Mouse (Mus musculus) hindbrain, embryonic 16.5 days (tissue): ENCODE results near the gene Cdh12. TPM values are rescaled to one million over a fixed set of nuclear protein-coding genes. Genes with fewer than 3 reads are reported as not detected.
"Not testable (repeated sequence)": the region's sequence is repeated elsewhere in the genome, so short reads cannot be mapped to it uniquely, and the experiment has no call there.

Experiments used
- ATAC-seq: fragments of 200-750 bp; cut with Nextera tagmentation; 2 replicates; pipeline ENCODE4 v1.8.0; 2017; ENCODE audit warnings: moderate TSS enrichment, moderate library complexity
- H3K27ac ChIP-seq: fragments of 300-500 bp; sonication (generic); 2 replicates; pipeline ENCODE4 v1.5.1; 2014; ENCODE audit warnings: low read depth, mild to moderate bottlenecking, control low read depth, low read length, moderate library complexity
- H3K27me3 ChIP-seq: fragments of 300-500 bp; sonication (generic); replicated peaks from 2 replicates; pipeline ENCODE4 v1.6.1; 2014; ENCODE audit warnings: low read length; ENCODE audit not compliant: control insufficient read depth, insufficient read depth
- H3K36me3 ChIP-seq: fragments of 300-500 bp; sonication (generic); 2 replicates; pipeline ENCODE4 v1.6.1; 2014; ENCODE audit warnings: mild to moderate bottlenecking, low read length, moderate library complexity, mixed read lengths; ENCODE audit not compliant: control insufficient read depth, insufficient read depth
- H3K4me1 ChIP-seq: fragments of 300-500 bp; sonication (generic); 2 replicates; pipeline ENCODE4 v1.6.1; 2014; ENCODE audit warnings: low read depth, low read length; ENCODE audit not compliant: control insufficient read depth, insufficient read depth
- H3K4me2 ChIP-seq: fragments of 300-500 bp; sonication (generic); 2 replicates; pipeline ENCODE4 v1.6.1; 2014; ENCODE audit warnings: mild to moderate bottlenecking, low read length, control low read depth, moderate library complexity
- H3K4me3 ChIP-seq: fragments of 300-500 bp; sonication (generic); 2 replicates; pipeline ENCODE4 v1.5.1; 2014; ENCODE audit warnings: mild to moderate bottlenecking, low read length, control low read depth, moderate library complexity
- H3K9ac ChIP-seq: fragments of 300-500 bp; sonication (generic); 2 replicates; pipeline ENCODE4 v1.6.1; 2014; ENCODE audit warnings: low read depth, mild to moderate bottlenecking, control low read depth, low read length, moderate library complexity
- H3K9me3 ChIP-seq: fragments of 300-500 bp; sonication (generic); 2 replicates; pipeline ENCODE4 v1.6.1; 2014; ENCODE audit warnings: mild to moderate bottlenecking, low read length, moderate library complexity; ENCODE audit not compliant: control insufficient read depth
- WGBS: fragments of 180-500 bp; shearing (Covaris S2); extraction: QIAGEN DNeasy Blood & Tissue Kit; methylation state at CpG from one replicate; pipeline ENCODE4 v1.1.7; 2014; 5-methylcytosine and 5-hydroxymethylcytosine counted together
- polyA plus RNA-seq: library from polyadenylated mRNA; unstranded; fragments of >200 nt; fragmentation: Nextera tagmentation; extraction: Ambion mirVana; gene quantifications from 2 replicates; pipeline ENCODE4 v1.2.1, GENCODE M21; 2015

Cdh12 gene
- polyA plus RNA-seq, 1 experiment from 2014 or later, result 11.0 TPM

DNA sequence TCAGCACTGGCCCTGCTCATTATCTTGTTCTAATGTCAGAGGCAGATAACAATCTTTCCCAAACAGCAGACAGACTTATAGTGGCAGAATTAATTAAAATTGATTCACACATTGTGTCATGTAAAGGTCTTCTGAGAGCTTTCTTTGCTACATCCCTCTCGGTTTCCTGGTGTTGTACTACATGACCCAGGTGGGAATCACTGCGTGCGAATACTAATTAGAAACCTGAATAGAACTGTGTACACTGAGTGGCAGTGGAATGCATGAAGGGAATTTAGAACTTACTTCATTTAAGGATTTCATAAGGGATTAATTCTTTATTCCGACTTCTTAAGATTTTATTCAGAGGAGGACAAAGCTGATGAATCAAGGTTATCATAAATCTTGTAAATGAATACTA lies 121.9 kb downstream of the Cdh12 start:
- H3K4me3 ChIP-seq, result no peak overlapping the region
- peak; percentile 54; the same call in 1 of the 2 replicates for ATAC-seq
- H3K27me3 ChIP-seq, result no peaks in the 10 kb centered on the region
- no peak overlapping the region for H3K27ac ChIP-seq
- no peak overlapping the region for H3K4me2 ChIP-seq
- no peaks in the 10 kb centered on the region for H3K9me3 ChIP-seq
- no peaks in the 10 kb centered on the region for H3K4me1 ChIP-seq
- 72% methylated on average over 4 of the region's 4 CpGs for WGBS
- no peaks in the 10 kb centered on the region for H3K36me3 ChIP-seq
- no peak overlapping the region for H3K9ac ChIP-seq

DNA sequence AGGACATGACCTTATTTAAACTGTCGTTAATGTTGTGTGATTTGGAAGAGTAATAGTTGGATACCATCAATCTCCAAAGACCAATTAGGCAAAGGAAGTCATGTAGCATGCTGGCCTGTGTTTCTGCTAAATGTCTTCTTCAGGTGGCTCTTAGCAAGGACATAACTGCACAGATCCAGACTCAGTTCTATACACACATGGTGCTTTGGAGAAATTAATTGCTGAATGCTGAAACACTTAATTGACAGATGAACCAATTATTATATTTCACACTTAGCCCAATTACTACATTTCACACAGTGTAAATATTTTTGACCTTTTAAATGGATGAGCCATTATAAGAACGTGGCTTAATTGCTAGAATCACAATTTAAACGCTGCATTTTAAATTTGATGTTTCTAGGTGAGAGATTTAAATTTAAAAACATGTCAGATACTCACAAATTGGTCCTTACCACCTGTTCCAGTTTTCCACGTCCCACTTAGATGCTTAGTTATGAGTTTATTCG lies 133.6 kb downstream of the Cdh12 start:
- no peaks in the 10 kb centered on the region for H3K36me3 ChIP-seq
- WGBS, result 67% methylated on average over 5 of the region's 5 CpGs
- no peak overlapping the region for H3K4me3 ChIP-seq
- H3K27ac ChIP-seq, result no peak overlapping the region
- no peak for ATAC-seq
- H3K9me3 ChIP-seq, result no peaks in the 10 kb centered on the region
- H3K9ac ChIP-seq, result no peak overlapping the region
- no peak overlapping the region for H3K4me2 ChIP-seq
- no peaks in the 10 kb centered on the region for H3K27me3 ChIP-seq
- H3K4me1 ChIP-seq, result no peaks in the 10 kb centered on the region

DNA sequence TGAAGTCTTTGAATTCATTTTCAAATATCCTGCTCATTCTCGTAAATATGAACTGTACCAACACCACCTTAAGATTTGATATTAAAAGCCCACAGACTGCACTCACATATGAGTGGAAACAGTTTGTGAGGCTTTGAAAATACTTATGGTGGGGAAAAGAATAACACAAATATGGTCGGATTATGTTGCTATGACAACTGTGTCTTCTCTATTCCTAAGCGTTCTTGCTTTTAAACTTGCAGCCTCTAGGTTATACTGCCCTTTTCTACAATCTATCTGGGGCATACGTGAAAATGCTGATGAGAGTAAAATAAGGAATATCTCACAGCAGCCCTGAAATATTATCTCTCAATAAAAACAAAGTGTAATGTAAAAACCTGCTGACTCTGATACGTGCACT lies 142.5 kb downstream of the Cdh12 start:
- WGBS, result 72% methylated on average over 5 of the region's 5 CpGs
- H3K4me1 ChIP-seq, result no peaks in the 10 kb centered on the region
- H3K9ac ChIP-seq, result no peak overlapping the region
- no peak overlapping the region for H3K4me3 ChIP-seq
- H3K27me3 ChIP-seq, result no peaks in the 10 kb centered on the region
- ATAC-seq, result no peak
- H3K9me3 ChIP-seq, result no peaks in the 10 kb centered on the region
- H3K36me3 ChIP-seq, result no peaks in the 10 kb centered on the region
- H3K4me2 ChIP-seq, result no peak overlapping the region
- no peak overlapping the region for H3K27ac ChIP-seq

DNA sequence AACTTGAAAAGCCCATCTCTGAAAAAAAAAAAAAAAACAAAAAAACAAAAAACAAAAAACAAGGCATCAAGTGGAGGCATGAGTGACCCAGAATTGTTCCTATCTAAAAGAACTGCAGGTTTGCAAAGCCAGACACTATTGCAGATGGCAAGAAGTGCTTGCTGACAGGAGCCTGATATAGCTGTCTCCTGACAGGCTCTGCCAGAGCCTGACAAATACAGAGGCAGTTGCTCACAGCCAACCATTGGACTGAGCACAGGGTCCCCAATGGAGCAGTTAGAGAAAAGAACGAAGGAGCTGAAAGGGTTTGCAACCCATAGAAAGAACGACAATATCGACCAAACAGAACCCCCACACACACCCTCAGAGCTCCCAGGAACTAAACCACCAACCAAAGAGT lies 156.7 kb downstream of the Cdh12 start:
- 80% methylated on average over 3 of the region's 3 CpGs for WGBS
- not testable (repeated sequence) for H3K27me3 ChIP-seq, H3K9me3 ChIP-seq, ATAC-seq, H3K9ac ChIP-seq, H3K4me1 ChIP-seq, H3K4me2 ChIP-seq, H3K4me3 ChIP-seq, H3K27ac ChIP-seq, H3K36me3 ChIP-seq

DNA sequence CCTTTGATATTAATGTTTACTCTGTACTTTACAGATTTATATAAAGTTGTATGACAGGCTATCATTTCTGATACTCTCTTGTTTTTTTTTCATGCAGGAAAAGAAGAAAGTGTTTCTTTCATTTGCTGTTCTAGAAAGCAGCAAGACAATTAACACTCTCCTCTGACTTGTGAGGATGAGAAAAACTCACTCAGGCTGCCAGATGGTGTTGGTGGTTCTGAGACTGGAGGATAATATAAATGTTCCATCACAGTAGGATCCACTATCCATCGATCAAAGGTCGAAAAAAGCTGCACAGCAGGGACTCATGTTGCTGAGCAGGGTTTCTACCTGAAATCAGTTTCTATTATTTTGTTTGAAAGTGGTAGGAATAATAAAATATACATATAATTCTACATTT lies 185.5 kb downstream of the Cdh12 start:
- H3K27ac ChIP-seq, result no peak overlapping the region
- no peak overlapping the region for H3K9ac ChIP-seq
- no peaks in the 10 kb centered on the region for H3K4me1 ChIP-seq
- H3K36me3 ChIP-seq, result no peaks in the 10 kb centered on the region
- H3K4me2 ChIP-seq, result no peak overlapping the region
- ATAC-seq, result no peak
- H3K27me3 ChIP-seq, result no peaks in the 10 kb centered on the region
- 60% methylated on average over 2 of the region's 2 CpGs for WGBS
- H3K4me3 ChIP-seq, result no peak overlapping the region
- H3K9me3 ChIP-seq, result no peaks in the 10 kb centered on the region

DNA sequence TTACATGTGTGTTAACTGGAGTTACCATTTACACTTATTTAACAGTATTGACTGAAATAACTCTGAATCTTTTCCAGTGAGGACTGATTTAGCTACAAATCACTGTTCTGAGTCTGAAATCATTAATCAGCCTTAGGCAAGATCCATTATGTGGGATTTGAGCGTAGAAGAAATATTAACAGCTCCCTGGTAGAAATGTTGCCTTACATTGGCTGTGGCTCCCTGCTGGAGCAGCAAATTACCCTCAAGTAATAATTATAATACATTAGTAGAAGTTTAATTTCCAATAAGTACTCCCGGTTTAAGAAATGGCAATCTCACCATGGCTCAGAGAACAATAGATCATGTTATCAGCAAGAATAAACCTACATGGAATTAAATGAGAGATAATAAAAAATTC lies 190.1 kb downstream of the Cdh12 start:
- Histone ChIP-seq H3K4me1 (no peaks in the 10 kb centered on the region), H3K27ac (no peak overlapping the region), H3K9me3 (no peaks in the 10 kb centered on the region), H3K9ac (no peak overlapping the region), H3K4me3 (no peak overlapping the region), H3K27me3 (no peaks in the 10 kb centered on the region), H3K4me2 (no peak overlapping the region), H3K36me3 (no peaks in the 10 kb centered on the region)
- ATAC-seq, result peak; percentile 65; the same call in 1 of the 2 replicates
- 51% methylated on average over 2 of the region's 2 CpGs for WGBS

DNA sequence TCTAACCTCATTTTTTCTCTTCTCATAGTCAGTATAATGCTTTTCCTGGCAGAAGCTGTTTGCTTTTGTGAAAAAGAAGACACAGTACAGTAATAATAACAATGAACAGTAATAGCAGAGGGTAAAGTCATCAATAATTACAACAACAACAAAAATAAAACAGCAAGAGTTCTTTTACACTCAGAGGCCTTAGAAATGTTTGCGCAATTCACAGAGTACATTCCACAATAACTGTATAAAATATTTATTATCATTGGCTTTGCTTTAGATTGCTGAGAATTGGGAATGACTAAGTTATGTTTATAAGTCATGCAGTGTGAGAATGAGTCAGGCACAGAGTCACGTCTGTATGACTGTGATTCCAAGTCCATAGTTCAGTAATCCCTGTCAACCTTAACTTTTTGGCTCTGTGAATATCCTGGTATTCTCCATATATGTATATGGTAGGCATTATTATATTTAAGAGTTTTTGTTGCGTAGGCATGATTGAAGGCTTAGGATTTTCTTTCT lies 193.9 kb downstream of the Cdh12 start:
- H3K4me2 ChIP-seq, result no peak overlapping the region
- no peak for ATAC-seq
- no peaks in the 10 kb centered on the region for H3K9me3 ChIP-seq
- WGBS, result 86% methylated on average over 3 of the region's 3 CpGs
- H3K9ac ChIP-seq, result no peak overlapping the region
- no peaks in the 10 kb centered on the region for H3K36me3 ChIP-seq
- no peaks in the 10 kb centered on the region for H3K4me1 ChIP-seq
- no peak overlapping the region for H3K4me3 ChIP-seq
- H3K27me3 ChIP-seq, result no peaks in the 10 kb centered on the region
- no peak overlapping the region for H3K27ac ChIP-seq

DNA sequence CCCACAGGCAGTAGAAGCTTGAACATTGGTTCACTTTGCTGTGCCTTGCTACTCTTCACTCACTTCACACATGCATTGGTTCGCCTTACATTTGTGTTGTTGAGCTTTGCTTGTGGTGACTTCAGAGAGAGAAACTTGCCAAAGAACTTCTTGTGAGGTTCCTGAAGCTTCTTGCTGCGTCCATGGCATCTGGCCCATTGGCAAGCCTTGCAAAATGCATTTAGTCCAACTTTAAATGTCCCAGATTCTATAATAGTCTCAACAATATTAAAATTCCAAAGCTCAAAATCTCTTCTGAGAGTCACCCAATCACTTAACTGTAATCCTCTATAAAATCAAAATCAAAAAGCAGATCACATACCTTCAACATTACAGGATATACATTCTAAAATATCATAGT lies 211.2 kb downstream of the Cdh12 start:
- no peak overlapping the region for H3K4me3 ChIP-seq
- ATAC-seq, result no peak
- no peak overlapping the region for H3K9ac ChIP-seq
- no peaks in the 10 kb centered on the region for H3K27me3 ChIP-seq
- no peak overlapping the region for H3K27ac ChIP-seq
- H3K4me2 ChIP-seq, result no peak overlapping the region
- 80% methylated on average over 2 of the region's 2 CpGs for WGBS
- no peaks in the 10 kb centered on the region for H3K4me1 ChIP-seq
- no peaks in the 10 kb centered on the region for H3K36me3 ChIP-seq
- no peaks in the 10 kb centered on the region for H3K9me3 ChIP-seq

DNA sequence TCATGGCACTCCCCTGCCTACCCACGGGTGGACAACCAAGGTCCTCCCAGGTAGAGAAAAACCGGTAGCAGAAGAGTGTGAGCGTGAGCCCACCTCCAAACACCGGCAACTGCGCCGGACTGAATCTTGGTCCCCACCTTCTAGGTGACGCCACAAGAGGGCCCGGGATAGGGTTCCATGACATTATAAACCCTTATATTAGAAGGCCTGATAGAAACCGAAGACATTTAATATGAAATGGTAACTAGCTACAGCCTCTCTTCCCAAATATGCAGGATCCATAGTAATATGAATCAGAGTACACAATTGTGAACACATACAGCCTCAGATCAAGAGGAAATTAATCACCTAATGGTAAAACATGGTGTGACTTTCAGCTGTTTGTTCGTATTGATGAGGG lies 217.6 kb downstream of the Cdh12 start, which contains the start of gene Acot10:
Acot10 (minus strand) TSS at position 101 of the 400 bp plus-strand sequence.
- H3K4me1 ChIP-seq, result no peaks in the 10 kb centered on the region
- H3K27me3 ChIP-seq, result no peaks in the 10 kb centered on the region
- 94% methylated on average over 10 of the region's 10 CpGs for WGBS
- H3K9ac ChIP-seq, result no peak within 1 kb of the TSS
- H3K36me3 ChIP-seq, result no peaks in the 10 kb centered on the region
- no peak for ATAC-seq
- no peaks in the 10 kb centered on the region for H3K9me3 ChIP-seq
- H3K27ac ChIP-seq, result no peak within 1 kb of the TSS
- no peak within 1 kb of the TSS for H3K4me3 ChIP-seq
- no peak within 1 kb of the TSS for H3K4me2 ChIP-seq

DNA sequence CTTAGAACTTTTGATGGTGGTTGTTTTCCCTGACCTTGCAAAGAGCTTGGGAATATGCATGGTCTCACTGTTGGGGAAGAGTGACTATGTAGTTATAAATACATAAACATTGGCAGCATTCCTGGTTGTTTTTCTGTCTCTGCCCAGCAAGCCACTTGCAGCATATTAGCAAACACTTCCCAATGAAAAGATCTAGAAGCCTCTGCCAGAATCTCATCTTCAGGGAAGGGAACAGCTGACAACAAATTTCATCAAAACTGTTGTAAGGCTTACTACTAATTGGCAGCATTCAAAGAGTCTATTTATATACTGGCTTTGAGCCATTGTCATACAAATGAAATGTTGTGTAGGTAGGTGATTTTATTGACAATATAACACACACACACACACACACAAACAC lies 218.3 kb downstream of the Cdh12 start:
- Histone ChIP-seq H3K4me3 (no peak overlapping the region), H3K27ac (no peak overlapping the region), H3K4me1 (no peaks in the 10 kb centered on the region), H3K9me3 (no peaks in the 10 kb centered on the region), H3K27me3 (no peaks in the 10 kb centered on the region), H3K4me2 (no peak overlapping the region), H3K9ac (no peak overlapping the region), H3K36me3 (no peaks in the 10 kb centered on the region)
- no peak for ATAC-seq
